Mouse (Mus musculus) intestine, embryonic 15.5 days (tissue): ENCODE measurements around the gene Egfl7. TPM values are rescaled to one million over a fixed set of nuclear protein-coding genes. Genes with fewer than 3 reads are reported as not detected.

Experiments used
- ATAC-seq: fragments of 200-750 bp; cut with Nextera tagmentation; 2 replicates; pipeline ENCODE4 v1.8.0; 2017; ENCODE audit warnings: moderate TSS enrichment, moderate library complexity
- H3K27ac ChIP-seq: fragments of 300-500 bp; sonication (generic); 2 replicates; pipeline ENCODE4 v1.5.1; 2015; ENCODE audit warnings: mild to moderate bottlenecking, inconsistent platforms
- H3K27me3 ChIP-seq: fragments of 300-500 bp; sonication (generic); replicated peaks from 2 replicates; pipeline ENCODE4 v1.6.1; 2015; ENCODE audit warnings: inconsistent platforms
- H3K36me3 ChIP-seq: fragments of 300-500 bp; sonication (generic); 2 replicates; pipeline ENCODE4 v1.6.1; 2015; ENCODE audit warnings: inconsistent platforms
- H3K4me1 ChIP-seq: fragments of 300-500 bp; sonication (generic); replicated peaks from 2 replicates; pipeline ENCODE4 v1.6.1; 2015; ENCODE audit warnings: inconsistent platforms
- H3K4me2 ChIP-seq: fragments of 300-500 bp; sonication (generic); replicated peaks from 2 replicates; pipeline ENCODE4 v1.6.1; 2015; ENCODE audit warnings: mild to moderate bottlenecking, inconsistent platforms
- H3K4me3 ChIP-seq: fragments of 300-500 bp; sonication (generic); replicated peaks from 2 replicates; pipeline ENCODE4 v1.5.1; 2015; ENCODE audit warnings: inconsistent platforms
- H3K9ac ChIP-seq: fragments of 300-500 bp; sonication (generic); 2 replicates; pipeline ENCODE4 v1.6.1; 2015; ENCODE audit warnings: inconsistent platforms
- H3K9me3 ChIP-seq: fragments of 300-500 bp; sonication (generic); 2 replicates; pipeline ENCODE4 v1.6.1; 2016; ENCODE audit warnings: inconsistent platforms
- WGBS: fragments of 180-500 bp; shearing (Covaris S2); methylation state at CpG from one replicate; pipeline ENCODE4 v1.1.7; 2015; 5-methylcytosine and 5-hydroxymethylcytosine counted together
- polyA plus RNA-seq: library from polyadenylated mRNA; unstranded; fragments of >200 nt; fragmentation: Nextera tagmentation; extraction: Ambion mirVana; gene quantifications from 2 replicates; pipeline ENCODE4 v1.2.1, GENCODE M21; 2015

Egfl7 gene
- polyA plus RNA-seq, 1 experiment from 2014 or later, result 113 TPM

GRCm38 (mm10) chr2:26605331-26605730 lies 25.5 kb downstream of the Egfl7 start:
- H3K27ac ChIP-seq, result no peak overlapping the region
- ATAC-seq, result no peak
- 83% methylated on average over 8 of the region's 8 CpGs for WGBS
- H3K9ac ChIP-seq, result no peak overlapping the region
- peaks cover 31% of the 10 kb centered on the region for H3K4me1 ChIP-seq
- no peaks in the 10 kb centered on the region for H3K36me3 ChIP-seq
- H3K4me2 ChIP-seq, result no peak overlapping the region
- no peaks in the 10 kb centered on the region for H3K9me3 ChIP-seq
- H3K27me3 ChIP-seq, result no peaks in the 10 kb centered on the region
- no peak overlapping the region for H3K4me3 ChIP-seq

- no peak overlapping the region for H3K4me3 ChIP-seq
- H3K4me1 ChIP-seq, result peaks cover 27% of the 10 kb centered on the region
- ATAC-seq, result no peak
- H3K36me3 ChIP-seq, result no peaks in the 10 kb centered on the region
- H3K9ac ChIP-seq, result no peak overlapping the region
- H3K27me3 ChIP-seq, result no peaks in the 10 kb centered on the region
- H3K27ac ChIP-seq, result 0 out of 2 replicates have a peak overlapping the region, but pooled peaks have one; percentile 4
- no peak overlapping the region for H3K4me2 ChIP-seq
- H3K9me3 ChIP-seq, result no peaks in the 10 kb centered on the region
- WGBS, result 71% methylated on average over 3 of the region's 3 CpGs
Measured at GRCm38 (mm10) chr2:26606579-26606978, 26.8 kb downstream of the Egfl7 start.

- H3K27ac ChIP-seq, result peak overlapping the region; percentile 4; the same call in 1 of the 2 replicates
- H3K4me2 ChIP-seq, result no peak overlapping the region
- no peak overlapping the region for H3K4me3 ChIP-seq
- ATAC-seq, result no peak
- H3K27me3 ChIP-seq, result no peaks in the 10 kb centered on the region
- H3K9me3 ChIP-seq, result no peaks in the 10 kb centered on the region
- H3K36me3 ChIP-seq, result no peaks in the 10 kb centered on the region
- H3K4me1 ChIP-seq, result peaks cover 25% of the 10 kb centered on the region
- no peak overlapping the region for H3K9ac ChIP-seq
- WGBS, result 40% methylated on average over 6 of the region's 6 CpGs
Measured at GRCm38 (mm10) chr2:26607056-26607910, 27.5 kb downstream of the Egfl7 start.

GRCm38 (mm10) chr2:26608781-26609180 lies 29.0 kb downstream of the Egfl7 start:
- ATAC-seq, result no peak
- no peak overlapping the region for H3K27ac ChIP-seq
- no peak overlapping the region for H3K4me3 ChIP-seq
- H3K36me3 ChIP-seq, result no peaks in the 10 kb centered on the region
- no peaks in the 10 kb centered on the region for H3K9me3 ChIP-seq
- H3K27me3 ChIP-seq, result no peaks in the 10 kb centered on the region
- no peak overlapping the region for H3K9ac ChIP-seq
- H3K4me1 ChIP-seq, result peaks cover 16% of the 10 kb centered on the region
- no peak overlapping the region for H3K4me2 ChIP-seq

GRCm38 (mm10) chr2:26609261-26609661 lies 29.4 kb downstream of the Egfl7 start:
- Histone ChIP-seq H3K27ac (no peak overlapping the region), H3K9ac (no peak overlapping the region), H3K9me3 (no peaks in the 10 kb centered on the region), H3K4me1 (peaks cover 16% of the 10 kb centered on the region), H3K4me2 (no peak overlapping the region), H3K4me3 (no peak overlapping the region), H3K36me3 (no peaks in the 10 kb centered on the region), H3K27me3 (no peaks in the 10 kb centered on the region)
- ATAC-seq, result no peak

GRCm38 (mm10) chr2:26610526-26610925 lies 30.7 kb downstream of the Egfl7 start:
- no peak overlapping the region for H3K4me3 ChIP-seq
- H3K36me3 ChIP-seq, result no peaks in the 10 kb centered on the region
- H3K4me2 ChIP-seq, result no peak overlapping the region
- 73% methylated on average over 3 of the region's 3 CpGs for WGBS
- no peaks in the 10 kb centered on the region for H3K9me3 ChIP-seq
- no peak for ATAC-seq
- H3K4me1 ChIP-seq, result peaks cover 16% of the 10 kb centered on the region
- no peak overlapping the region for H3K27ac ChIP-seq
- H3K9ac ChIP-seq, result no peak overlapping the region
- H3K27me3 ChIP-seq, result no peaks in the 10 kb centered on the region

GRCm38 (mm10) chr2:26611054-26611453 lies 31.2 kb downstream of the Egfl7 start:
- no peak overlapping the region for H3K27ac ChIP-seq
- ATAC-seq, result peak; percentile 87

GRCm38 (mm10) chr2:26611896-26612295 lies 32.1 kb downstream of the Egfl7 start:
- H3K4me3 ChIP-seq, result no peak overlapping the region
- ATAC-seq, result no peak
- H3K9ac ChIP-seq, result no peak overlapping the region
- H3K27me3 ChIP-seq, result no peaks in the 10 kb centered on the region
- no peaks in the 10 kb centered on the region for H3K36me3 ChIP-seq
- H3K4me2 ChIP-seq, result no peak overlapping the region
- H3K27ac ChIP-seq, result no peak overlapping the region
- no peaks in the 10 kb centered on the region for H3K9me3 ChIP-seq
- peaks cover 10% of the 10 kb centered on the region for H3K4me1 ChIP-seq

More at GRCm38 (mm10) chr2:26611054-26611453, 31.2 kb downstream of the Egfl7 start:
- Histone ChIP-seq H3K27me3 (no peaks in the 10 kb centered on the region), H3K4me3 (no peak overlapping the region), H3K9me3 (no peaks in the 10 kb centered on the region), H3K4me1 (peaks cover 16% of the 10 kb centered on the region), H3K36me3 (no peaks in the 10 kb centered on the region), H3K4me2 (no peak overlapping the region), H3K9ac (no peak overlapping the region)

- Histone ChIP-seq H3K4me2 (no peak overlapping the region), H3K27me3 (no peaks in the 10 kb centered on the region), H3K4me3 (no peak overlapping the region), H3K9ac (no peak overlapping the region), H3K4me1 (no peaks in the 10 kb centered on the region), H3K27ac (no peak overlapping the region), H3K36me3 (no peaks in the 10 kb centered on the region), H3K9me3 (no peaks in the 10 kb centered on the region)
- no peak for ATAC-seq
- 76% methylated on average over 5 of the region's 5 CpGs for WGBS
Measured at GRCm38 (mm10) chr2:26614903-26615302, 35.1 kb downstream of the Egfl7 start.

- H3K27me3 ChIP-seq, result no peaks in the 10 kb centered on the region
- H3K27ac ChIP-seq, result no peak overlapping the region
- H3K4me3 ChIP-seq, result no peak overlapping the region
- H3K4me1 ChIP-seq, result no peaks in the 10 kb centered on the region
- H3K9me3 ChIP-seq, result no peaks in the 10 kb centered on the region
- H3K4me2 ChIP-seq, result no peak overlapping the region
- WGBS, result 83% methylated on average over 4 of the region's 4 CpGs
- H3K36me3 ChIP-seq, result no peaks in the 10 kb centered on the region
- ATAC-seq, result no peak
- no peak overlapping the region for H3K9ac ChIP-seq
Measured at GRCm38 (mm10) chr2:26615459-26616124, 35.8 kb downstream of the Egfl7 start.

- no peak overlapping the region for H3K27ac ChIP-seq
- 81% methylated on average over 6 of the region's 6 CpGs for WGBS
- ATAC-seq, result no peak
- H3K4me3 ChIP-seq, result no peak overlapping the region
- no peak overlapping the region for H3K4me2 ChIP-seq
- H3K9me3 ChIP-seq, result no peaks in the 10 kb centered on the region
- no peaks in the 10 kb centered on the region for H3K36me3 ChIP-seq
- no peaks in the 10 kb centered on the region for H3K4me1 ChIP-seq
- H3K27me3 ChIP-seq, result no peaks in the 10 kb centered on the region
- no peak overlapping the region for H3K9ac ChIP-seq
Measured at GRCm38 (mm10) chr2:26617331-26617730, 37.5 kb downstream of the Egfl7 start.

GRCm38 (mm10) chr2:26617928-26618327 lies 38.1 kb downstream of the Egfl7 start:
- no peak for ATAC-seq
- H3K9ac ChIP-seq, result no peak overlapping the region
- H3K4me1 ChIP-seq, result no peaks in the 10 kb centered on the region
- WGBS, result 49% methylated on average over 7 of the region's 7 CpGs
- no peaks in the 10 kb centered on the region for H3K9me3 ChIP-seq
- no peak overlapping the region for H3K4me2 ChIP-seq
- no peak overlapping the region for H3K27ac ChIP-seq
- no peaks in the 10 kb centered on the region for H3K27me3 ChIP-seq
- H3K4me3 ChIP-seq, result no peak overlapping the region
- H3K36me3 ChIP-seq, result no peaks in the 10 kb centered on the region

- WGBS, result 37% methylated on average over 2 of the region's 2 CpGs
- Histone ChIP-seq H3K27me3 (no peaks in the 10 kb centered on the region), H3K9ac (no peak overlapping the region), H3K4me2 (no peak overlapping the region), H3K27ac (no peak overlapping the region), H3K4me1 (no peaks in the 10 kb centered on the region), H3K36me3 (no peaks in the 10 kb centered on the region), H3K4me3 (no peak overlapping the region), H3K9me3 (no peaks in the 10 kb centered on the region)
- ATAC-seq, result 0 out of 2 replicates have a peak, but pooled peaks have one; percentile 30
Measured at GRCm38 (mm10) chr2:26621246-26621645, 41.4 kb downstream of the Egfl7 start.
